Mouse (Mus musculus) olfactory bulb, adult 2 months (tissue): ENCODE data around the gene Adam19. TPM values are rescaled to one million over a fixed set of nuclear protein-coding genes. Genes with fewer than 3 reads are reported as not detected.
"Not testable (repeated sequence)": the region's sequence is repeated elsewhere in the genome, so short reads cannot be mapped to it uniquely, and the experiment has no call there.

ENCODE experiments used
- H3K27ac ChIP-seq: fragments of 200-500 bp; 2 replicates; pipeline ENCODE4 v1.5.1; 2012; ENCODE audit warnings: low read depth, low read length; ENCODE audit not compliant: insufficient read depth
- H3K4me1 ChIP-seq: fragments of 200-500 bp; 2 replicates; pipeline ENCODE4 v1.6.1; 2012; ENCODE audit warnings: low read length; ENCODE audit not compliant: control insufficient read depth, insufficient read depth
- H3K4me3 ChIP-seq: fragments of 200-500 bp; 2 replicates; pipeline ENCODE4 v1.5.1; 2012; ENCODE audit warnings: mild to moderate bottlenecking, low read depth, low read length, moderate library complexity; ENCODE audit not compliant: insufficient read depth
- CTCF ChIP-seq: fragments of 200-500 bp; IDR thresholded peaks from 2 replicates; pipeline ENCODE4 v1.5.1; 2012; ENCODE audit warnings: low read depth, mild to moderate bottlenecking, low read length, moderate library complexity; ENCODE audit not compliant: insufficient read depth
- POLR2A ChIP-seq: fragments of 200-500 bp; IDR thresholded peaks from 2 replicates; pipeline ENCODE4 v1.6.1; 2012; ENCODE audit warnings: mild to moderate bottlenecking, low read depth, low read length, moderate library complexity; ENCODE audit not compliant: insufficient read depth
- WGBS: fragments of 180-500 bp; shearing (Covaris S2); methylation state at CpG from one replicate; pipeline ENCODE4 v1.1.7; 2018; 5-methylcytosine and 5-hydroxymethylcytosine counted together
- polyA plus RNA-seq: library from polyadenylated mRNA; stranded (reverse); fragments of >200 nt; gene quantifications from 2 replicates; pipeline ENCODE4 v1.2.4, GENCODE M21; 2012; ENCODE audit warnings: low replicate concordance; ENCODE audit not compliant: missing spikeins, insufficient read depth, insufficient read length

Gene Adam19
- polyA plus RNA-seq, 1 experiment: not detected

DNA sequence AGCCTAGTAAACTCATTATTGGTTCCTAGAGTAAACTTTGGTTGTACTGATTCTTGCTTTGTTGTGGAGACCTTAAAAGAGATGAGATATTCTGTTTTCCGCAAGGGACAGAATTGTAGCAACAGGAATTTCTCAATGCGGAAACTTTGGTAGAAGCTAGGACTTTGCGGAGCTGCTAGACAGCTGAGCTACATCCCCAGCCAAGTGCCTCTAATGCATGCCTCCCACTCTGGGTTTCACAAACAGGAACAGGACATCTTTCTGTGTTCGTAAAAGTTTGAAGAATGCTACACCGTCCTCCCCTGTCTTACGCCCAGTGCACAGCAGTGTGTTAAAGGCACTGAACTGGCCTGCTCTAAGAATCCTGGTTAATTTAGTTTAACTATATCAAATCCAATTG, 120.4 kb downstream of the Adam19 start:
- no peaks in the 10 kb centered on the region for H3K4me1 ChIP-seq
- H3K27ac ChIP-seq: no peak overlapping the region
- TF ChIP-seq POLR2A: no peak
- no peak for TF ChIP-seq CTCF
- WGBS: 93% methylated on average over 6 of the region's 6 CpGs
- H3K4me3 ChIP-seq: no peak overlapping the region

DNA sequence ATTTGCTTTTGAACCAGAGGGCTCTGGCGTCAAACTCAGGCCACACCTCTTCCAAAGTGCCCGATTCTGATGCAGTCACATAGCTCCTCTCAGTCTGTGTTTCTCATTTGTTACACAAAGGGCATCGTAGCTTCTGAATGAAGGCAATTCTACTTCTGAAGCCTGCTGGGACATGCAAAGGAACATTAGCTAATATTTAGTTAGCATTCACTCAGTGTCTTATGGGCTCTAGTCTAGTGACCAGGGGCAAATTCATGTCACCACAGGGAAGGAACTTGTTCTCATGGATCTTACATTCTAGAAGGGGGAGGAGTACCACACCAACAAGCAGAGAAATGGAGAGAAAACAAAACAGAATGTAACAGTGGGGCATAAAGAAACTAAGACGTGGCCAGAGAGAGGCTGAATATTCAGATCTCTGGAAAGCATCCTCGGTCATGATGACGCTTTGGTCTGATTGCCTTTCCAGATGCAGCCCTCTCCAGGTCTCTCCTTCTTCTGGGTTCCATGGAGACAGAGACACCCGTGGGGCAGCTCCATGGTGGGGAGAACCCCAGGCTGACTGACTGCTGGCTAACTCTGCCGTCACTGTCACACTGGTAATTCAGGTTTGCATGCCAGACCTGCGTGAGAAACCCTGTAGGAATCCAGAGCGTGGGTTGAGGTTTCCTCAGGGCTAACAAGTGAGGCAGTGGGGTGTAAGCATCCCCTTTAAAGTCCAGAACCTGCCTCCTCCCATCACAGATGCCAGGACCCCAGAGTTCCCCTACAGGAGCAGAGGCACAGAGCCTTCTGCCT, 121.7 kb downstream of the Adam19 start:
- no peaks in the 10 kb centered on the region for H3K4me1 ChIP-seq
- TF ChIP-seq POLR2A (no peak), CTCF (no peak)
- WGBS: 72% methylated on average over 10 of the region's 10 CpGs
- no peak overlapping the region for H3K27ac ChIP-seq
- no peak overlapping the region for H3K4me3 ChIP-seq

DNA sequence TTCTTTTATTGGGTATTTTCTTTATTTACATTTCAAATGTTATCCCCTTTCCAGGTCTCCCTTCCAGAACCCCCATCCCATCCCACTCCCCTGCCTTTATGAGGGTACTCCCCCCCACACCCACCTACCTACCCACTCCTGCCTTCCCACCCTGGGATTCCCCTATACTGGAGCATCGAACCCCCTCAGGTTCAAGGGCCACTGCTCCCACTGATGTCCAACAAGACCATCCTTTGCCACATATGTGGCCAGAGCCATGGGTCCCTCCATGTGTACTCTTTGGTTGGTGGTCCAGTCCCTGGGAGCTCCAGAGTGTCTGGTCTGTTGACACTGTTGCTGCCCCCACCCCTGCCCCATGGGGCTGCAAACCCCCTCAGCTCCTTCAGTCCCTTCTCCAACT, 126.2 kb downstream of the Adam19 start:
- not testable (repeated sequence) for H3K27ac ChIP-seq, H3K4me3 ChIP-seq, H3K4me1 ChIP-seq
- 96% methylated on average over 1 of the region's 1 CpGs for WGBS

DNA sequence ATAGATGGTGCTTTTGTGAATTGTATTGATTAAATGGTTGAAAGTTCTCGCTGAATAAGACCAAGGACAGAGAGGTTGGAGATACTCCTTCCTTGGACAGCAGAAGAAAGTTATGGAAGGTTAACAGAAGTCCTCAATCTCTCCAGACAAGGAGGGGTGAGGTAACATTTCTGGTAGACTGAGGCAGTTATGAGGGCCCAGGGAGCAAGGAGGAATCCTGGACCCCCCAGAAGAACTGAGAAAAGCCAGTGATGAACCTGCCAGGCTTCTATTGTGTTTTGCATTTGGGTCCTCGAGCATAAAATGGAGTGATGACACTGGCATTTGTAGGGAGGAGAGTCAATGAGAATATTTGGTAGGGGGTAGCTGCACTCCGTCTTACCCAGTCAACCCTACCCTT, 129.2 kb downstream of the Adam19 start:
- H3K27ac ChIP-seq: no peak overlapping the region
- H3K4me1 ChIP-seq: no peaks in the 10 kb centered on the region
- no peak overlapping the region for H3K4me3 ChIP-seq
- 65% methylated on average over 3 of the region's 3 CpGs for WGBS
- no peak for TF ChIP-seq POLR2A
- TF ChIP-seq CTCF: no peak

DNA sequence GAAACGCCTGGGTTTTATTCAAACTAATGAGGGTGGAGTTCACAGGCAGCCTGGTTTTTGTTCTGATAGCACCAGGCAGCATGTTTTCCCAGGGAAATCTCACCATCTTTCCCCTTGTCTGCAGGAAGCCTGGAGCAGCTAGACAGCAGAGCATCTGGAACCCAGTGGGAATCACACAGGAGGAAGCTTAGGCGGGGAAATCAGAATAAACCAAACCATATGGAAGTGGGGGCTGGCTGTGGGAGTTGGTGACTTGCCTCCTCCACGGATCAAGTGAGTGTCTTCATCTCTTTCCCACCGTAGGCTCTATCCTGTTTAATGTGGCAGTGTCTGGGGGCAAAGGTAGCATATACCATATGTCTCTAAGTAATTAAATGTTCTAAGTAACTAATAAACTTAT, 129.7 kb downstream of the Adam19 start:
- 26% methylated on average over 4 of the region's 4 CpGs for WGBS
- Histone ChIP-seq H3K4me3 (no peak overlapping the region), H3K4me1 (no peaks in the 10 kb centered on the region), H3K27ac (no peak overlapping the region)
- TF ChIP-seq POLR2A: no peak
- TF ChIP-seq CTCF: no peak

DNA sequence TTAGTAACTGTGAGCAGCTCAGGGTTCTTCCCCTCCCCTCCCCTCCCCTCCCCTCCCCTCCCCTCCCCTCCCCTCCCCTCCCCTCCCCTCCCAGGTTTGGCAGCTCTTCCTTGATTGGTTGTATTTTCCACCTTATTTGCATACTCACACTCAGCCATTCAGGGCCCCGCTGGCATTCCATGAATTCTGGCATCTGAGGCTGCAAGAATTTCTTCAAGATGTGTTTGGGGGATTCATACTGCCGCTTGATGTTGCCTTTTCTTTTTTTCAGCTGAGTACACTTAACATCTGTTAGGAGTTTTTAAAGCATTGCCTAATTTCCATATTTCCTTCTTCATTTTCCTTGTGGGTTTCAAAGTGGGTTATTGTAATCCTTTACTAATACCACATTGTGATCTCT, 132.5 kb downstream of the Adam19 start:
- TF ChIP-seq CTCF (no peak), POLR2A (no peak)
- H3K27ac ChIP-seq: no peak overlapping the region
- no peaks in the 10 kb centered on the region for H3K4me1 ChIP-seq
- no peak overlapping the region for H3K4me3 ChIP-seq
- 45% methylated on average over 2 of the region's 2 CpGs for WGBS

DNA sequence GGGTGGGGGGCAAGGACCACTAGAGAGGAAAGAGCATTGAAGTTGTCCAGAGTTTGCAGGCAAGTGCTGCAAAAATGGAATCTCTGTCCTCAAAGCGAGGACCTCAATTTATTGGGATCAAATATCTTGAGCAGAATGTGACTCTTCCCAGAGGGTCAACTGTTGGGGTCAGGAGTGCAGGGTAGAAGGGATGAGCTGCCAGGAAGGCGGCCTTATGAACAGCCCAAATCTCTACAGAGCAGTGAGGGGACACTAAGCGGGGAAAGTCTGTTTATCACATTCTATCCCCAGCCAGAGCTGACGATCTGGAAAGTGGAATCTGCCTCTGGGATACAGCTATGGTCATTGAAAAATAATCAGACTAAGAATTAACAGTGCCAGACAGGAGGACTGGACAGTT, 138.4 kb downstream of the Adam19 start:
- Histone ChIP-seq H3K4me3 (no peak overlapping the region), H3K27ac (no peak overlapping the region), H3K4me1 (no peaks in the 10 kb centered on the region)
- WGBS: 92% methylated on average over 4 of the region's 4 CpGs
- no peak for TF ChIP-seq CTCF
- TF ChIP-seq POLR2A: no peak

Other genes starting within 250 kb of the Adam19 start
- not detected in 2 replicates for gene Clint1, start 203.9 kb upstream of the Adam19 start, polyA plus RNA-seq
- not detected in 2 replicates for gene Lsm11, start 111.1 kb upstream of the Adam19 start, polyA plus RNA-seq
- gene Thg1l, start 100.5 kb upstream of the Adam19 start, polyA plus RNA-seq: not detected in 2 replicates
- not detected in 2 replicates for gene Sox30, start 75.7 kb upstream of the Adam19 start, polyA plus RNA-seq
- gene Gm12166, start 3.7 kb upstream of the Adam19 start, polyA plus RNA-seq: not detected in 2 replicates
- gene Nipal4, start 110.5 kb downstream of the Adam19 start, polyA plus RNA-seq: not detected in 2 replicates
- gene Fndc9, start 179.5 kb downstream of the Adam19 start, polyA plus RNA-seq: not detected in 2 replicates